Mouse (Mus musculus): ENCODE measurements around the gene Tmem266. TPM values are rescaled to one million over a fixed set of nuclear protein-coding genes. Genes with fewer than 3 reads are reported as not detected.
A peak's percentile ranks its signal among the peaks of the same experiment; 100 is the strongest.

Tmem266 gene
- polyA plus RNA-seq, 1 experiment from 2014 or later: 0.94 TPM

- no peak overlapping the region for H3K4me3 ChIP-seq (ENCODE audit: low read depth, low read length)
- H3K9me3 ChIP-seq (replicated peaks; ENCODE audit: control insufficient read depth, low read length): no peaks in the 10 kb centered on the region
- no peak overlapping the region for H3K9ac ChIP-seq (ENCODE audit: low read length)
- no peaks in the 10 kb centered on the region for H3K36me3 ChIP-seq (ENCODE audit: control insufficient read depth, insufficient read depth, low read length)
- H3K4me2 ChIP-seq (ENCODE audit: low read length): no peak overlapping the region
- no peak overlapping the region for H3K27ac ChIP-seq (ENCODE audit: low read depth, low read length)
- no peaks in the 10 kb centered on the region for H3K27me3 ChIP-seq (replicated peaks; ENCODE audit: control insufficient read depth, insufficient read depth, low read length)
- ATAC-seq: no peak
- no peaks in the 10 kb centered on the region for H3K4me1 ChIP-seq (ENCODE audit: control insufficient read depth, insufficient read depth, low read length)
- no peak for DNase-seq (ENCODE audit: low spot score)
- WGBS: 84% methylated on average over 7 of the region's 7 CpGs
Observed at GRCm38 (mm10) chr9:55371908-55372307, 45.2 kb downstream of the Tmem266 start.

- ATAC-seq (no peak), DNase-seq (ENCODE audit: low spot score) (no peak)
Observed at GRCm38 (mm10) chr9:55377603-55378250, 51.0 kb downstream of the Tmem266 start.

GRCm38 (mm10) chr9:55381456-55381855 is 54.7 kb downstream of the Tmem266 start:
- no peaks in the 10 kb centered on the region for H3K9me3 ChIP-seq (replicated peaks; ENCODE audit: control insufficient read depth, low read length)
- no peak for DNase-seq (ENCODE audit: low spot score)
- H3K9ac ChIP-seq (ENCODE audit: low read length): no peak overlapping the region
- 95% methylated on average over 4 of the region's 4 CpGs for WGBS
- H3K4me1 ChIP-seq (ENCODE audit: control insufficient read depth, insufficient read depth, low read length): no peaks in the 10 kb centered on the region
- H3K27me3 ChIP-seq (replicated peaks; ENCODE audit: control insufficient read depth, insufficient read depth, low read length): no peaks in the 10 kb centered on the region
- H3K4me2 ChIP-seq (ENCODE audit: low read length): no peak overlapping the region
- H3K27ac ChIP-seq (ENCODE audit: low read depth, low read length): no peak overlapping the region
- H3K4me3 ChIP-seq (ENCODE audit: low read depth, low read length): no peak overlapping the region
- no peaks in the 10 kb centered on the region for H3K36me3 ChIP-seq (ENCODE audit: control insufficient read depth, insufficient read depth, low read length)
- no peak for ATAC-seq

More at GRCm38 (mm10) chr9:55377603-55378250, 51.0 kb downstream of the Tmem266 start:
- WGBS: 86% methylated on average over 10 of the region's 10 CpGs
- Histone ChIP-seq H3K4me3 (ENCODE audit: low read depth, low read length) (no peak overlapping the region), H3K36me3 (ENCODE audit: control insufficient read depth, insufficient read depth, low read length) (no peaks in the 10 kb centered on the region), H3K27ac (ENCODE audit: low read depth, low read length) (no peak overlapping the region), H3K4me1 (ENCODE audit: control insufficient read depth, insufficient read depth, low read length) (no peaks in the 10 kb centered on the region), H3K4me2 (ENCODE audit: low read length) (no peak overlapping the region), H3K9ac (ENCODE audit: low read length) (no peak overlapping the region), H3K27me3 (replicated peaks; ENCODE audit: control insufficient read depth, insufficient read depth, low read length) (no peaks in the 10 kb centered on the region), H3K9me3 (replicated peaks; ENCODE audit: control insufficient read depth, low read length) (no peaks in the 10 kb centered on the region)

GRCm38 (mm10) chr9:55382441-55382840 is 55.7 kb downstream of the Tmem266 start:
- H3K27ac ChIP-seq (ENCODE audit: low read depth, low read length): no peak overlapping the region
- no peak overlapping the region for H3K9ac ChIP-seq (ENCODE audit: low read length)
- H3K36me3 ChIP-seq (ENCODE audit: control insufficient read depth, insufficient read depth, low read length): no peaks in the 10 kb centered on the region
- no peak overlapping the region for H3K4me2 ChIP-seq (ENCODE audit: low read length)
- H3K4me1 ChIP-seq (ENCODE audit: control insufficient read depth, insufficient read depth, low read length): no peaks in the 10 kb centered on the region
- DNase-seq (ENCODE audit: low spot score) (peak; percentile 35), ATAC-seq (no peak)
- H3K4me3 ChIP-seq (ENCODE audit: low read depth, low read length): no peak overlapping the region
- WGBS: 26% methylated on average over 5 of the region's 5 CpGs
- no peaks in the 10 kb centered on the region for H3K9me3 ChIP-seq (replicated peaks; ENCODE audit: control insufficient read depth, low read length)
- no peaks in the 10 kb centered on the region for H3K27me3 ChIP-seq (replicated peaks; ENCODE audit: control insufficient read depth, insufficient read depth, low read length)

- DNase-seq (ENCODE audit: low spot score): no peak
- Histone ChIP-seq H3K27me3 (replicated peaks; ENCODE audit: control insufficient read depth, insufficient read depth, low read length) (no peaks in the 10 kb centered on the region), H3K4me3 (ENCODE audit: low read depth, low read length) (no peak overlapping the region), H3K4me2 (ENCODE audit: low read length) (no peak overlapping the region), H3K27ac (ENCODE audit: low read depth, low read length) (no peak overlapping the region), H3K9me3 (replicated peaks; ENCODE audit: control insufficient read depth, low read length) (no peaks in the 10 kb centered on the region), H3K9ac (ENCODE audit: low read length) (no peak overlapping the region), H3K36me3 (ENCODE audit: control insufficient read depth, insufficient read depth, low read length) (no peaks in the 10 kb centered on the region), H3K4me1 (ENCODE audit: control insufficient read depth, insufficient read depth, low read length) (no peaks in the 10 kb centered on the region)
- no peak for ATAC-seq
- WGBS: 93% methylated on average over 4 of the region's 4 CpGs
Observed at GRCm38 (mm10) chr9:55386117-55386516, 59.4 kb downstream of the Tmem266 start.

GRCm38 (mm10) chr9:55387862-55388505 is 61.3 kb downstream of the Tmem266 start:
- no peak overlapping the region for H3K9ac ChIP-seq (ENCODE audit: low read length)
- no peak overlapping the region for H3K4me2 ChIP-seq (ENCODE audit: low read length)
- H3K4me3 ChIP-seq (ENCODE audit: low read depth, low read length): no peak overlapping the region
- H3K4me1 ChIP-seq (ENCODE audit: control insufficient read depth, insufficient read depth, low read length): no peaks in the 10 kb centered on the region
- no peaks in the 10 kb centered on the region for H3K9me3 ChIP-seq (replicated peaks; ENCODE audit: control insufficient read depth, low read length)
- H3K27me3 ChIP-seq (replicated peaks; ENCODE audit: control insufficient read depth, insufficient read depth, low read length): no peaks in the 10 kb centered on the region
- no peaks in the 10 kb centered on the region for H3K36me3 ChIP-seq (ENCODE audit: control insufficient read depth, insufficient read depth, low read length)
- 88% methylated on average over 14 of the region's 14 CpGs for WGBS
- ATAC-seq (no peak), DNase-seq (ENCODE audit: low spot score) (no peak)
- no peak overlapping the region for H3K27ac ChIP-seq (ENCODE audit: low read depth, low read length)

- H3K4me1 ChIP-seq (ENCODE audit: control insufficient read depth, insufficient read depth, low read length): no peaks in the 10 kb centered on the region
- no peak overlapping the region for H3K4me3 ChIP-seq (ENCODE audit: low read depth, low read length)
- DNase-seq (ENCODE audit: low spot score) (peak; percentile 81), ATAC-seq (peak; percentile 82)
- H3K27me3 ChIP-seq (replicated peaks; ENCODE audit: control insufficient read depth, insufficient read depth, low read length): no peaks in the 10 kb centered on the region
- no peak overlapping the region for H3K4me2 ChIP-seq (ENCODE audit: low read length)
- WGBS: 26% methylated on average over 17 of the region's 17 CpGs
- H3K27ac ChIP-seq (ENCODE audit: low read depth, low read length): no peak overlapping the region
- no peak overlapping the region for H3K9ac ChIP-seq (ENCODE audit: low read length)
- no peaks in the 10 kb centered on the region for H3K36me3 ChIP-seq (ENCODE audit: control insufficient read depth, insufficient read depth, low read length)
- H3K9me3 ChIP-seq (replicated peaks; ENCODE audit: control insufficient read depth, low read length): no peaks in the 10 kb centered on the region
Observed at GRCm38 (mm10) chr9:55391909-55392658, 65.4 kb downstream of the Tmem266 start.

- no peaks in the 10 kb centered on the region for H3K4me1 ChIP-seq (ENCODE audit: control insufficient read depth, insufficient read depth, low read length)
- 84% methylated on average over 1 of the region's 1 CpGs for WGBS
- H3K4me3 ChIP-seq (ENCODE audit: low read depth, low read length): no peak overlapping the region
- ATAC-seq (no peak), DNase-seq (ENCODE audit: low spot score) (no peak)
- no peak overlapping the region for H3K4me2 ChIP-seq (ENCODE audit: low read length)
- H3K36me3 ChIP-seq (ENCODE audit: control insufficient read depth, insufficient read depth, low read length): no peaks in the 10 kb centered on the region
- no peaks in the 10 kb centered on the region for H3K27me3 ChIP-seq (replicated peaks; ENCODE audit: control insufficient read depth, insufficient read depth, low read length)
- H3K9me3 ChIP-seq (replicated peaks; ENCODE audit: control insufficient read depth, low read length): no peaks in the 10 kb centered on the region
- H3K9ac ChIP-seq (ENCODE audit: low read length): no peak overlapping the region
- H3K27ac ChIP-seq (ENCODE audit: low read depth, low read length): no peak overlapping the region
Observed at GRCm38 (mm10) chr9:55395650-55396049, 68.9 kb downstream of the Tmem266 start.

Measured in forebrain, embryonic 14.5 days (tissue).